Mouse (Mus musculus): ENCODE results near the gene Pou6f2. TPM values are rescaled to one million over a fixed set of nuclear protein-coding genes. Genes with fewer than 3 reads are reported as not detected.

Pou6f2 gene
- not detected for polyA plus RNA-seq (2014; fragmentation: Illumina TruSeq; extraction: RNeasy Lipid Tissue Mini Kit (QIAGEN cat#74804); ENCODE audit: low read depth, low replicate concordance)

DNA sequence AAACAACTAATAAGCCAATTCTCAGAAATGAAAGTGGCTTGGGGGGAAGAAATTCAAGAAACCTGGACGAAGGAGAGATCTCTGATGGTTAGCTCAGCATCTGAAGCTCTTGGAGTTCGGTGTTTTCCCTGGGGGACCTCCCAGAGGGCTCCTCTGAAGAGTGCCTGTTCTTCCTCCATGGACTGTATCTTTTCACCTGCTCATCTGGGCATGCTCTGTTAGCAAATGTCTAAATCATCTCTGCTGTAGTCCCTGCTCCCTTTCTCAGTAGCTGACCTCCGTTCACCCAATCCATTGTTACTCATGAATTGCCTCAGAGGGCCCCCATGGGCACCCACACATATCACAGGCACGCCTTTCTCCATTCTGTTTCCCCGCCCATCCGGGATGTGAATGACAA, at the start of gene Pou6f2:
Pou6f2 (minus strand) TSS at position 101 of the 400 bp plus-strand sequence.

Data from kidney, adult 10 weeks (tissue).